Mouse (Mus musculus) limb, embryonic 14.5 days (tissue): Measurements from ENCODE around the gene Lpp. TPM values are rescaled to one million over a fixed set of nuclear protein-coding genes. Genes with fewer than 3 reads are reported as not detected.

Source experiments
- ATAC-seq: fragments of 200-750 bp; cut with Nextera tagmentation; 2 replicates; pipeline ENCODE4 v1.8.0; 2017; ENCODE audit warnings: low read depth, moderate number of reproducible peaks, moderate TSS enrichment; ENCODE audit not compliant: low FRiP score
- DNase-seq: peaks from one replicate; pipeline ENCODE4 v3.0.0-alpha.2; 2015; ENCODE audit warnings: low spot score
- H3K27ac ChIP-seq: fragments of 300-500 bp; sonication (generic); replicated peaks from 2 replicates; pipeline ENCODE4 v1.5.1; 2014; ENCODE audit warnings: low read depth, mild to moderate bottlenecking, low read length, moderate library complexity, mixed read lengths
- H3K27me3 ChIP-seq: fragments of 300-500 bp; sonication (generic); 2 replicates; pipeline ENCODE4 v1.6.1; 2014; ENCODE audit warnings: low read length, mixed read lengths; ENCODE audit not compliant: control insufficient read depth, insufficient read depth
- H3K36me3 ChIP-seq: fragments of 300-500 bp; sonication (generic); 2 replicates; pipeline ENCODE4 v1.6.1; 2014; ENCODE audit warnings: mild to moderate bottlenecking, low read length, moderate library complexity, mixed read lengths; ENCODE audit not compliant: control insufficient read depth, insufficient read depth
- H3K4me1 ChIP-seq: fragments of 300-500 bp; sonication (generic); 2 replicates; pipeline ENCODE4 v1.6.1; 2014; ENCODE audit warnings: antibody characterized with exemption, low read length, mixed read lengths; ENCODE audit not compliant: control insufficient read depth, insufficient read depth
- H3K4me2 ChIP-seq: fragments of 300-500 bp; sonication (generic); replicated peaks from 2 replicates; pipeline ENCODE4 v1.6.1; 2014; ENCODE audit warnings: low read depth, mild to moderate bottlenecking, low read length, moderate library complexity; ENCODE audit not compliant: severe bottlenecking
- H3K4me3 ChIP-seq: fragments of 300-500 bp; sonication (generic); replicated peaks from 2 replicates; pipeline ENCODE4 v1.5.1; 2014; ENCODE audit warnings: low read length
- H3K9ac ChIP-seq: fragments of 300-500 bp; sonication (generic); 2 replicates; pipeline ENCODE4 v1.6.1; 2014; ENCODE audit warnings: mild to moderate bottlenecking, low read depth, low read length, moderate library complexity; ENCODE audit not compliant: severe bottlenecking
- H3K9me3 ChIP-seq: fragments of 300-500 bp; sonication (generic); 2 replicates; pipeline ENCODE4 v1.6.1; 2016; ENCODE audit warnings: low read length; ENCODE audit not compliant: control insufficient read depth
- POLR2A ChIP-seq: fragments of 200-500 bp; IDR thresholded peaks from 2 replicates; pipeline ENCODE4 v1.8.0; 2012; ENCODE audit warnings: inconsistent platforms, mild to moderate bottlenecking, moderate library complexity, borderline replicate concordance; ENCODE audit not compliant: insufficient read depth, insufficient read length; ENCODE audit errors: extremely low read depth
- WGBS: fragments of 180-500 bp; shearing (Covaris S2); extraction: QIAGEN DNeasy Blood & Tissue Kit; methylation state at CpG from one replicate; pipeline ENCODE4 v1.1.7; 2014; 5-methylcytosine and 5-hydroxymethylcytosine counted together
- polyA plus RNA-seq, 2 experiments: library from polyadenylated mRNA; depleted of rRNA in 1 of 2; stranded (reverse) in 1 of 2; unstranded in 1 of 2; fragments of >200 nt; fragmentation: Nextera tagmentation in 1 of 2; extraction: Ambion mirVana in 1 of 2; gene quantifications; 2 replicates each; pipeline versions ENCODE4 v1.2.1 to v1.2.3; 2012 to 2014

The Lpp gene
- polyA plus RNA-seq, 2 experiments = 15.1 to 46.7 TPM

- Histone ChIP-seq H3K4me3 (no peak overlapping the region), H3K36me3 (no peaks in the 10 kb centered on the region), H3K9ac (no peak overlapping the region), H3K27ac (no peak overlapping the region), H3K4me1 (peaks cover 43% of the 10 kb centered on the region), H3K9me3 (no peaks in the 10 kb centered on the region), H3K27me3 (no peaks in the 10 kb centered on the region), H3K4me2 (no peak overlapping the region)
- DNase-seq (no peak), ATAC-seq (no peak)
- no peak for TF ChIP-seq POLR2A
- 63% methylated on average over 7 of the region's 7 CpGs for WGBS
These were observed 103.3 kb downstream of the Lpp start for GRCm38 (mm10) chr16:24496635-24497034.

- Histone ChIP-seq H3K27ac (no peak overlapping the region), H3K36me3 (no peaks in the 10 kb centered on the region), H3K9ac (no peak overlapping the region), H3K9me3 (no peaks in the 10 kb centered on the region), H3K4me1 (peaks cover 40% of the 10 kb centered on the region), H3K4me3 (no peak overlapping the region), H3K4me2 (no peak overlapping the region), H3K27me3 (no peaks in the 10 kb centered on the region)
- ATAC-seq (no peak), DNase-seq (no peak)
- WGBS = 96% methylated on average over 2 of the region's 2 CpGs
- no peak for TF ChIP-seq POLR2A
These were observed 104.1 kb downstream of the Lpp start for GRCm38 (mm10) chr16:24497413-24497812.

- no peak for DNase-seq
- WGBS = 70% methylated on average over 5 of the region's 5 CpGs
- Histone ChIP-seq H3K4me2 (no peak overlapping the region), H3K4me1 (peaks cover 34% of the 10 kb centered on the region), H3K27me3 (no peaks in the 10 kb centered on the region), H3K9ac (no peak overlapping the region), H3K4me3 (no peak overlapping the region), H3K36me3 (no peaks in the 10 kb centered on the region), H3K27ac (no peak overlapping the region), H3K9me3 (no peaks in the 10 kb centered on the region)
- ATAC-seq = no peak
- TF ChIP-seq POLR2A = no peak
These were observed 104.9 kb downstream of the Lpp start for GRCm38 (mm10) chr16:24498103-24498659.

GRCm38 (mm10) chr16:24501197-24501596 lies 107.9 kb downstream of the Lpp start:
- Histone ChIP-seq H3K9ac (no peak overlapping the region), H3K36me3 (no peaks in the 10 kb centered on the region), H3K9me3 (no peaks in the 10 kb centered on the region), H3K4me1 (peaks cover 16% of the 10 kb centered on the region), H3K27ac (no peak overlapping the region), H3K4me3 (no peak overlapping the region), H3K27me3 (no peaks in the 10 kb centered on the region), H3K4me2 (no peak overlapping the region)
- TF ChIP-seq POLR2A = no peak
- 64% methylated on average over 6 of the region's 6 CpGs for WGBS
- no peak for DNase-seq
- peak; percentile 37; the same call in 1 of the 2 replicates for ATAC-seq

- TF ChIP-seq POLR2A = no peak
- no peak overlapping the region for H3K4me3 ChIP-seq
- H3K4me2 ChIP-seq = no peak overlapping the region
- H3K27me3 ChIP-seq = no peaks in the 10 kb centered on the region
- 78% methylated on average over 11 of the region's 11 CpGs for WGBS
- H3K9me3 ChIP-seq = no peaks in the 10 kb centered on the region
- DNase-seq = no peak
- no peak overlapping the region for H3K27ac ChIP-seq
- H3K36me3 ChIP-seq = no peaks in the 10 kb centered on the region
- H3K9ac ChIP-seq = no peak overlapping the region
- peak; percentile 37; the same call in 1 of the 2 replicates for ATAC-seq
- H3K4me1 ChIP-seq = peaks cover 16% of the 10 kb centered on the region
These were observed 108.5 kb downstream of the Lpp start for GRCm38 (mm10) chr16:24501628-24502294.

GRCm38 (mm10) chr16:24502295-24502823 lies 109.1 kb downstream of the Lpp start:
- Histone ChIP-seq H3K36me3 (no peaks in the 10 kb centered on the region), H3K9me3 (no peaks in the 10 kb centered on the region), H3K9ac (no peak overlapping the region), H3K27me3 (no peaks in the 10 kb centered on the region), H3K27ac (no peak overlapping the region), H3K4me1 (peaks cover 16% of the 10 kb centered on the region), H3K4me2 (no peak overlapping the region), H3K4me3 (no peak overlapping the region)
- no peak for DNase-seq
- WGBS = 76% methylated on average over 3 of the region's 3 CpGs
- no peak for TF ChIP-seq POLR2A
- ATAC-seq = no peak
